Mouse (Mus musculus): Measurements from ENCODE around the gene Crhbp.

Crhbp gene

DNA sequence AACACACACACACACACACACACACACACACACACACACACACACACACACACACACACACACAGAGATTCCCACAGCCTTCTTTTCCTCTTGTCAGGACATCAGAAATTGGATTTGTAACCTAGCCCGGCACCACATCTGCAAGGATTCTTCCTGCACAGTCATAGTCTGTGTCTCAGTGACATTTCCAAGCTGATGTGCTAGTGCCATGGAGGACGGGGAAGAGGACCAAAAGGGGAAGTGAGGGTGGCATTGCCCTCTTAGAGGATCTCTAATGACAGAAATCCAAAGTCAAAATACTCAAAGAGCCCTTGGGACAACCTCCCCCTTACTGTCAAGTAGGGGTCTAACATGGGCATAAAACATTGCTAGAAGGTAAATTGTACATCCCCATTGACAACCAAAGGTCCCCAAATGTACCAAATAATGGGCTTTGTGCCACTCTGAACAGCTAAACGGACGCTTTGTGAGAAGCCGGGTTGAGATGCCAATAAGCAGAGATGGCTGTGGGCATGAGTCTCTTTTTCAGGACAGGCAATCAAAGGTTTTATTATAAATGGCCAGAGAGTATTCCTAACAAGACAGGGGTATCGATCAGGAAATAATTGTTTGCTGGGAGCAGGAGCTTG is 26.0 kb downstream of the Crhbp start:
- no peak for DNase-seq (ENCODE audit: low spot score)

DNA sequence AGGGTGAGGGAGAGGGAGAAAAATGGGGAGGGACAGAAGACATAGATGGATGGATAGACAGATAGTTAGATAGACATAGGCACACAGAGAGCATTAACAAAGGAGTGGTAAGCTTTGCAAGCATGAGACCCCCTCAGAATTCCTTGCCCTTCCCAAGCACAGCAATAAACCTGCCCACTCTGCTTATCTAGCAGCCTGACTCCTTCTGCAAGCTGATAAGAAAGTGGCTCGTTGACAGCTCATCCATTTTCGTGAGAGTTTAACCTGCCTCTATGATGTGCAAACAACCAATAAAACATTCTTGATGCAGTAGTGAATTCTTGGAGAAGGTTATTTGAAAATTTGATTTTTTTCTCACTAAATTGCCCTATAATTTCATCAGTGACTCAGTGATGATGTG is 32.5 kb downstream of the Crhbp start:
- DNase-seq (ENCODE audit: low spot score) = no peak

DNA sequence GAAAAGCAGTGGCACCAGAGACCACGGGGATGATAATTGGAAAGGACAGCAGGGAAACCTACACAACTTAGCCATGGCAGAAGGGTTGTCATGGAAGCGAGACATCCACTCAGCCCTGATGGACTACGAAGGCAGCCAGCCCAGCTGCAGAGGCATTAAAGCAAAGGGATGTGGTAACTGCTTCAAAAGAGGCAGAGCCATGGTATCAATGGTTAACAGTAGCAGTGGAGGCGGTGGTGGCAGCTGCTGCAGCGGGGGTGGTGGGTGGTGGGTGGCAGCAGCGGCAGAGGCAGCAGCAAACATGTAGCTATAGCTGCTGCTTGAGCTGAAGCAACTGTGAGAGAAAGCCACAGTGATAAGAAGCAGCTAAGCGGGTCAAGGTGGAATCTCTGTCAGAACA is 51.5 kb downstream of the Crhbp start:
- no peak for DNase-seq (ENCODE audit: low spot score)

DNA sequence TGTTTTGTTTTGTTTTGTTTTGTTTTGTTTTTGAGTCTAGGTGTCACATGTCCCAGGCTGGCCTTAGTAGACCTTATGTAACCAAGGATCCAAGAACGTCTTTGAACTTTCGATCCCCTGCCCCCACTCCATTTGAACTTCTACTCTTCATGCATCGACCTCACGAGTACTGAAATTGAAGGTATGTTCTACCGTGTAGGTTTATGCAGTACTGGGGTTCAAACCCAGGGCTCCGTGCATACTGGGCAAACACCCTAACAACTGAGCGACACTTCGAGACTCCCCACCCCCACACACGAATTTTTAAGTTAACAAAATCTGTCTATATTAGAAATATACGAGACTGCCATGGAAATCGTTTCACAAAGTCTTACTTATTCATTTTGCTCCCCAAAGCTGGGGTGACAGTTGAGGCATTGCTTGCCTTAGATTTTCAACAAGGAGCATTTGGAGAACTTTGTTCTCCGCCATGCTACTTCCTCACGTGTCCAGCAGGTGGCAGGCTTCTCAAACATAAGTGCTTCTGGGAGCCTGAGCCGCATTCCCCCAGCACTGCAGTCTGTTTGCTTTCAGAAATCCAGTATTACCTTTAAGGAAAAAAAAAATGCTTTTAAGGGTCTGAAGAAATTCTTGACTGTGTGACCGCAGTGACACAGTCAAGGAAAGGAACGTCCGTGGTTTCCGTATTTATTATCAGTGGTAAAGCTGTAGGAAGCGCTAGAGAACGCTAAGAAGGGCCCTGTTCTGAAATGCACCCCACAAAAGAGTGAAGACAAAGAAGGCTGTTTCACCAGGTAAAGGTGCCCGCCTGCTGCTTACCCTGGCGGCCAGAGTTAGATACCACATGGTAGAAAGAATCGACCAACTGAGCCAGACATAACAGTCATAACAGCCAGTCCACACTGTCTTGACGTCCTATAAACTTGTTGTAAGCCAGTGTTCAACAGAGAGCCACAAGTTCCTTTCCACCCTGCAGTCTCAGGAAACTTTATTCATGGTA is 54.6 kb downstream of the Crhbp start:
- DNase-seq (ENCODE audit: low spot score) = peak; percentile 11

DNA sequence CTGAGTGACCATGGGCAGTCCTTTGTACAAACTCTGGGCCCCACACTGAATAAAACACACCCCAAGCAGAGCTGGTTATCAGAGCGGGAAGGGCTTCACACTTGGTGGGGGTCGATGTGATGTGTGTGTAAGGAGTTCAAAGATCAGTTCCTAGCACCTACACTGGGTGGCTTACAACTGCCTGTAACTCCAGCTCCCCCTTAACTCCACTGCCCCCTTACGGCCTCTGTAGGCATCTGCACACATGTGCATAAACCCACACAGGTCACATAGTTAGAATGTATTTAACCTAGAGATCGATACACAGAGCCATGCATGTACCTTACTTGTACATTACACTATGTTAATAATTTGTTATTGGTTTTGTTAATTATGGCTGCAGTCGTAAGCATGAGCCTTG is 56.5 kb downstream of the Crhbp start:
- no peak for DNase-seq (ENCODE audit: low spot score)

DNA sequence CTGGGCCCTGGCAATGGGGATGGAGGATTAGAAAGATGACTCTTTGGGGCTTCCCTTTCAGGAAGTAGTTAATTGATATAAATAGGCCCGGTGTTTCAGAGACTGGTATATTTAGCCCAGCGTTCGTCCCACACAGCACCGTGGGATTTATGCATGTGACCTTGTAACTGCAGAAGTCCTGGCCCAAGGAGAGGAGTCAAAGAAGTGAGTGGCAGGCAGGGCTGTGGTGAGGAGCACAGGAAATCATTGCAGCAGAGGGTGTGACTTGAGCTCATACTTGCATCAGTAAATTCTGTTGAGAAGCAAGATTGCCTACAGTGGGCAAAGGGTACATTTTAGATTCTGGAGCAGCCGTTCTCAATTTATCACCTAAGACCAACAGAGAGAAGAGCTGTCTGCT is 62.3 kb downstream of the Crhbp start:
- no peak for DNase-seq (ENCODE audit: low spot score)
